Mouse (Mus musculus): Measurements from ENCODE around the gene Lrrn3. TPM values are rescaled to one million over a fixed set of nuclear protein-coding genes. Genes with fewer than 3 reads are reported as not detected.

Gene Lrrn3
- polyA plus RNA-seq (2014; fragmentation: Illumina TruSeq; extraction: RNeasy Lipid Tissue Mini Kit (QIAGEN cat#74804); ENCODE audit: low replicate concordance) = 0.89 TPM

GRCm38 (mm10) chr12:41486331-41486730, at the start of gene Lrrn3:
Gene Lrrn3, minus strand, starts transcription at chr12:41486431.

